Mouse (Mus musculus): ENCODE data around the gene Tmem17.

Gene Tmem17

GRCm38 (mm10) chr11:22512038-22513001, at the start of gene Tmem17:
Tmem17 (plus strand) TSS chr11:22512088.
- peak; percentile 94 to 95 for DNase-seq

GRCm38 (mm10) chr11:22479836-22480619, 31.9 kb upstream of the Tmem17 start:
- DNase-seq = no peak

GRCm38 (mm10) chr11:22481639-22482361, 30.1 kb upstream of the Tmem17 start:
- no peak for DNase-seq

GRCm38 (mm10) chr11:22482362-22482760, 29.5 kb upstream of the Tmem17 start:
- no peak for DNase-seq

- no peak for DNase-seq
Measured at GRCm38 (mm10) chr11:22493694-22494319, 18.1 kb upstream of the Tmem17 start.

DNA sequence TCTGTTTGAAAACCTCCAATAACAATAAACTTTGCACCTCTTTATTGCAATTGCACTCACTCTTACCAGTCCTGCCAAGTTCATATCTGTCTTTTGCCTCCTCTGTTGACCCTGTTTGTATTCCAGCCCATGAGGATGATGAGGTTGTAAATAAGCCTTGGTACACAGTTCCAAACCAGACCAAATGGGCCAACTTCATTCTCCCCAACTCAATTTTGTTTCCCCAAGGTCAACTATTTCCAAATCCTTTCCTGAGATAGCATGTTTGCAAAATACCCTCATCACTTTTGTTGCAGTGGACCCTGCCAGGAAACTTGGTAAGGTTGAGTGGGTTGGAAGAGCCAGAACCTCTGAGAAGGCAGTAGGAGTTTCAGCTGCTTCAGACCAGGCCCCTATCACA, 16.9 kb upstream of the Tmem17 start:
- no peak for DNase-seq

DNA sequence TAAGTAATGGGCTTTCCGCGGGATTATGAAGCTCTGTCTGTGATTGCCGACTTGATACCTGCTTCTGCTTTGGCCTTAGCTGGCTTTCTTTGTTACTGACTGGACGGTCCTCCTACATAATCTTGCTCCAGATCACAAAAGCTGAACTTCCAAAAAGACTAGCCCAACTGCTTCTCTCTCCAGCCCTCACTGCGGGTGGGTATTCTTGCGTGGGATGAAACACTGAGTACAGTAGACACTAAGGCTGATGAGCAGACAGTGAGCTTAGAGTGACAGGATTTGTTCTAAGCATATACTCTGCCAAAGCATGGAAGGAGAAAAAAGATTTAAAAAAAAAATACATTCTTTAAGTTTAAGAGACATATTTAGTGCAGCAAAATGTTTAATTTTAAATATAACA, 12.5 kb upstream of the Tmem17 start:
- no peak for DNase-seq

- no peak for DNase-seq
Measured at GRCm38 (mm10) chr11:22499886-22500285, 12.0 kb upstream of the Tmem17 start.

- DNase-seq = no peak
Measured at GRCm38 (mm10) chr11:22500771-22501566, 10.9 kb upstream of the Tmem17 start.

- DNase-seq = no peak
Measured at GRCm38 (mm10) chr11:22513075-22513474, 1.2 kb downstream of the Tmem17 start.

- no peak for DNase-seq
Measured at GRCm38 (mm10) chr11:22515061-22515460, 3.2 kb downstream of the Tmem17 start.

- DNase-seq = no peak
Measured at GRCm38 (mm10) chr11:22518445-22518844, 6.6 kb downstream of the Tmem17 start.

- DNase-seq = no peak
Measured at GRCm38 (mm10) chr11:22520251-22520650, 8.4 kb downstream of the Tmem17 start.

DNA sequence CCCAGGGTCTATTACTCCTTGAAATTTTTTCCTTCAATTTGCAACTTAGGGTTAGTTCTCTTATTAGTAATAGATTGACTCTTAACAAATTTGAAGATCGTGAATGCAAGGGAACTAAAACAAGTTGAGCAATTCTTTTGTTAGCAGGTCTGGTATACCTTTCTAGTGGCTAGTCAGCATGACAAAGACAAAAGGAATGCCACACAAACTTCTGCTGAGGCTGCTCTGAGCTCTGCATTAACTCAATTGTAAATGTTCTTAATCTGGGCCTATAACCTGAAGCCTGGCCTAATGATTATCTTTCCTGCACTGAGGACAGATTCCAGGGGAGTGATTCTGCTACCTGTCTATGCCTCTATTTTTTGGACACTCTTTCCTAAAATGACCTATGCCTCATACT, 12.7 kb downstream of the Tmem17 start:
- no peak for DNase-seq

GRCm38 (mm10) chr11:22540600-22540999, 28.7 kb downstream of the Tmem17 start:
- no peak for DNase-seq

GRCm38 (mm10) chr11:22560061-22560460, 48.2 kb downstream of the Tmem17 start:
- no peak for DNase-seq

- peak; percentile 58 to 61 for DNase-seq
Measured at GRCm38 (mm10) chr11:22560503-22561328, 48.8 kb downstream of the Tmem17 start.

GRCm38 (mm10) chr11:22561329-22561592, 49.4 kb downstream of the Tmem17 start:
- DNase-seq = no peak

- DNase-seq = no peak
Measured at GRCm38 (mm10) chr11:22563706-22564105, 51.8 kb downstream of the Tmem17 start.

DNA sequence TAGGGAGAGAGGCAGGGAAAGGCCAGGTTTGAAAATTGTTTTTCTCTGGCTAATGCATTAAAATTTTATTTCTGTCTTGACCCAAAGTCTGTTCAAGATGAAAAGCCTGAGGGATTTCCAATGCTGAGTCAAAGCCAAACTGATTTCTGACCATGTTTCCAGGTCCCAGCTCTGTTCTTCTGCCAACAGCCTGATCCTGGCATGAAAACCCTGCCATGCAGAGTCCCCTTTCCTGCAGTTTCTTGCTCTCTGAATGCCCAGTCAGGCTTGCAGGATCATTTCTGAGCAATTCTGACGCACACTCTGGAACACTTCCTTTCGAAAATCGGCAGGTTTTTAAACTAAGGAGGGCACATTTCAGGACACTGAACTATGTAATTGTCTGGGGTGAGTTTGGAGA, 52.8 kb downstream of the Tmem17 start:
- DNase-seq = peak in 1 of 2 experiments; percentile 12

Data from cerebellum, postnatal 36 days (tissue).